Mouse (Mus musculus): ENCODE measurements at regions not wholly inside any gene's neighbourhood (a gene's known extent, or its start where the extent isn't known, plus 50 kb on each side); places are given as distances from the start of the nearest gene placed in this dataset.

GRCm38 (mm10) chr2:138702783-138703182, 446.4 kb downstream of the Btbd3 start:
- TF ChIP-seq CTCF (IDR thresholded peaks at IDR 0.05; ENCODE audit: borderline replicate concordance, insufficient read depth, low read depth, low read length) (no peak), POLR2A (IDR thresholded peaks at IDR 0.05; ENCODE audit: borderline replicate concordance, insufficient read depth, low read length) (no peak)

Data from cerebellum, adult 2 months (tissue).